Comparison of ENCODE assay signal across 8 mouse cellular contexts in the genomic region with DNA sequence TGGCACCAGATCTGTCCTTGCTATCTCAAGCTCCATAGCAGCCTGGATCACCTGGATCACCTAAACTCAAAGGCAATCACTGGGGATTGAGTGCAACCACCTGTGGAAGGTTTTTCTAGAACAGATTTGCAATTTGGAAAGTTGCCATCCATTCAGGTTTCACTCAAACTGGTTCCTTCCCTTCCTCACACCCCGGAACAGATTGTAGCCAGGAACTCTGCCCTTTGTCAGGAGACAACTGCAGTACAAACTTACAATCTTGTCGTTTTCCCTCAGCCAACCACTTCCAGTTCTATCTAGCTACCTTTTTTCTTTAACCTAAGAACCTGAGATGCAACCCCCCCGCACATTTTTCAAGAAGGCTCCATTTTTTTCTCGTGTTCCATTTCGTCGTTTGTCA. TPM values are rescaled to one million over a fixed set of nuclear protein-coding genes. Genes with fewer than 3 reads are reported as not detected.
DNase-seq lines count a peak whose midpoint lies in the region; ATAC-seq and TF ChIP-seq lines count a peak whose summit lies in the region.

No protein-coding gene starts in this region.

- H3K4me2 ChIP-seq in kidney, postnatal 0 days (ENCODE audit: low read length), result peak overlapping the region; percentile 70
- H3K4me2 ChIP-seq in neural tube, embryonic 14.5 days (ENCODE audit: low read depth, low read length), result peak overlapping the region; percentile 72

- peaks cover 18% of the 10 kb centered on the region for H3K36me3 ChIP-seq in forebrain, embryonic 10.5 days (replicated peaks)
- no peaks in the 10 kb centered on the region for H3K36me3 ChIP-seq in kidney, postnatal 0 days (ENCODE audit: insufficient read depth, low read length)
- no peaks in the 10 kb centered on the region for H3K36me3 ChIP-seq in neural tube, embryonic 14.5 days (ENCODE audit: control insufficient read depth, insufficient read depth, low read length)

- peaks cover 39% of the 10 kb centered on the region for H3K4me1 ChIP-seq in forebrain, embryonic 10.5 days
- peaks cover 19% of the 10 kb centered on the region; the same call in 1 of the 2 replicates for H3K4me1 ChIP-seq in kidney, postnatal 0 days (replicated peaks; ENCODE audit: insufficient read depth, low read length)
- peaks cover 29% of the 10 kb centered on the region for H3K4me1 ChIP-seq in neural tube, embryonic 14.5 days (ENCODE audit: control insufficient read depth, insufficient read depth, low read length)

- peak overlapping the region; percentile 95; the same call in 1 of the 2 replicates for H3K27ac ChIP-seq in layer of hippocampus, adult 2 months
- peak overlapping the region; percentile 96; the same call in 1 of the 2 replicates for H3K27ac ChIP-seq in forebrain, embryonic 10.5 days
- H3K27ac ChIP-seq in kidney, postnatal 0 days, result peak overlapping the region; percentile 99
- H3K27ac ChIP-seq in neural tube, embryonic 14.5 days (ENCODE audit: low read depth, low read length), result no peak overlapping the region; the same call in 1 of the 2 replicates

- 35% methylated on average over 6 of the region's 6 CpGs for WGBS in forebrain, embryonic 10.5 days
- WGBS in kidney, postnatal 0 days, result 21% methylated on average over 6 of the region's 6 CpGs
- WGBS in neural tube, embryonic 14.5 days, result 39% methylated on average over 6 of the region's 6 CpGs

- H3K9ac ChIP-seq in kidney, postnatal 0 days (ENCODE audit: low read depth, low read length), result peak overlapping the region; percentile 89; the same call in 1 of the 2 replicates
- H3K9ac ChIP-seq in neural tube, embryonic 14.5 days (replicated peaks; ENCODE audit: low read depth, low read length), result peak overlapping the region; percentile 95; the same call in 1 of the 2 replicates

- no peaks in the 10 kb centered on the region for H3K9me3 ChIP-seq in forebrain, embryonic 10.5 days
- H3K9me3 ChIP-seq in kidney, postnatal 0 days (replicated peaks; ENCODE audit: low read length), result no peaks in the 10 kb centered on the region
- H3K9me3 ChIP-seq in neural tube, embryonic 14.5 days (ENCODE audit: control insufficient read depth, low read length), result no peaks in the 10 kb centered on the region

- peaks cover 9% of the 10 kb centered on the region for H3K27me3 ChIP-seq in forebrain, embryonic 10.5 days (ENCODE audit: poor library complexity, severe bottlenecking)
- no peaks in the 10 kb centered on the region for H3K27me3 ChIP-seq in kidney, postnatal 0 days (ENCODE audit: insufficient read depth, low read length)
- no peaks in the 10 kb centered on the region for H3K27me3 ChIP-seq in neural tube, embryonic 14.5 days (ENCODE audit: control insufficient read depth, insufficient read depth, low read length)

- ATAC-seq in kidney, postnatal 0 days (replicated peaks; ENCODE audit: low FRiP score, low read depth), result no peak
- no peak for ATAC-seq in neural tube, embryonic 14.5 days (ENCODE audit: low read depth)
- no peak for ATAC-seq in activated CD4-positive, CD25-positive, alpha-beta regulatory T cell, adult 4 months

- no peak for TF ChIP-seq CTCF in layer of hippocampus, adult 2 months (conservative IDR thresholded peaks at IDR 0.05)
- TF ChIP-seq CTCF in kidney, postnatal 0 days (IDR thresholded peaks at IDR 0.05; ENCODE audit: low read depth), result no peak

- DNase-seq in layer of hippocampus, adult 2 months (ENCODE audit: low spot score in 2 of 2), result no peak
- no peak for DNase-seq in layer of hippocampus, postnatal 14 days (ENCODE audit: low spot score in 2 of 2)
- no peak for DNase-seq in forebrain, embryonic 10.5 days (ENCODE audit: extremely low spot score, low spot score)
- no peak for DNase-seq in kidney, postnatal 0 days (ENCODE audit: low spot score)
- DNase-seq in spleen, postnatal 14 days (ENCODE audit: low spot score in 2 of 2), result no peak
- no peak for DNase-seq in frontal cortex, adult 2 months (ENCODE audit: extremely low spot score in 1 of 2, low spot score in 1 of 2)

- peak overlapping the region; percentile 94; the same call in 1 of the 2 replicates for H3K4me3 ChIP-seq in layer of hippocampus, adult 2 months
- peak overlapping the region; percentile 94; the same call in 1 of the 2 replicates for H3K4me3 ChIP-seq in forebrain, embryonic 10.5 days
- peak overlapping the region; percentile 92 for H3K4me3 ChIP-seq in kidney, postnatal 0 days (replicated peaks; ENCODE audit: low read depth, low read length)
- peak overlapping the region; percentile 90 for H3K4me3 ChIP-seq in neural tube, embryonic 14.5 days (ENCODE audit: low read depth, low read length)

RNA-seq across cellular contexts. Expression of a gene that starts 0.8 kb away (rescaled TPM):
- 100 to 1,000 TPM; 134 TPM for total RNA-seq in layer of hippocampus, adult 2 months (2021)
- 100 to 1,000 TPM; 138 to 146 TPM for total RNA-seq in layer of hippocampus, postnatal 14 days (2021)
- polyA plus RNA-seq in forebrain, embryonic 10.5 days (2016; fragmentation: Nextera tagmentation; extraction: Ambion mirVana), result 28.3 and 30.2 TPM in 2 replicates
- 16.9 and 18.5 TPM in 2 replicates for polyA plus RNA-seq in kidney, postnatal 0 days (2015; fragmentation: Nextera tagmentation; extraction: Ambion mirVana)
- polyA plus RNA-seq in neural tube, embryonic 14.5 days (2014; fragmentation: Nextera tagmentation; extraction: Ambion mirVana), result 37.4 and 40.4 TPM in 2 replicates
- 99.9 and 107 TPM in 2 replicates for polyA plus RNA-seq in frontal cortex, adult 2 months (2012; rRNA removed)
- polyA plus RNA-seq in activated CD4-positive, CD25-positive, alpha-beta regulatory T cell, adult 4 months (2017; shearing (Covaris generic)), result 10 to 100 TPM; 45.7 to 46.3 TPM

RNA-seq across cellular contexts. Expression of a gene that starts 12.0 kb away (rescaled TPM):
- 1 to 10 TPM; 4.2 TPM for total RNA-seq in layer of hippocampus, adult 2 months (2021)
- 1 to 10 TPM; 3.2 to 6.0 TPM for total RNA-seq in layer of hippocampus, postnatal 14 days (2021)
- 6.8 and 8.0 TPM in 2 replicates for polyA plus RNA-seq in forebrain, embryonic 10.5 days (2016; fragmentation: Nextera tagmentation; extraction: Ambion mirVana)
- 11.5 and 14.4 TPM in 2 replicates for polyA plus RNA-seq in kidney, postnatal 0 days (2015; fragmentation: Nextera tagmentation; extraction: Ambion mirVana)
- polyA plus RNA-seq in neural tube, embryonic 14.5 days (2014; fragmentation: Nextera tagmentation; extraction: Ambion mirVana), result 3.3 and 4.3 TPM in 2 replicates
- polyA plus RNA-seq in frontal cortex, adult 2 months (2012; rRNA removed), result 3.2 and 3.3 TPM in 2 replicates
- 1 to 10 TPM; 2.9 to 3.3 TPM for polyA plus RNA-seq in activated CD4-positive, CD25-positive, alpha-beta regulatory T cell, adult 4 months (2017; shearing (Covaris generic))

RNA-seq across cellular contexts. Expression of a gene that starts 29.6 kb away (rescaled TPM):
- 10 to 100 TPM; 19.4 to 21.8 TPM for total RNA-seq in layer of hippocampus, adult 2 months (2021)
- 10 to 100 TPM; 15.4 to 15.8 TPM for total RNA-seq in layer of hippocampus, postnatal 14 days (2021)
- polyA plus RNA-seq in forebrain, embryonic 10.5 days (2016; fragmentation: Nextera tagmentation; extraction: Ambion mirVana), result 42.0 and 50.7 TPM in 2 replicates
- polyA plus RNA-seq in kidney, postnatal 0 days (2015; fragmentation: Nextera tagmentation; extraction: Ambion mirVana), result 33.2 and 35.5 TPM in 2 replicates
- 11.1 and 14.4 TPM in 2 replicates for polyA plus RNA-seq in neural tube, embryonic 14.5 days (2014; fragmentation: Nextera tagmentation; extraction: Ambion mirVana)
- polyA plus RNA-seq in frontal cortex, adult 2 months (2012; rRNA removed), result 32.0 and 35.1 TPM in 2 replicates
- 10 to 100 TPM; 13.6 to 14.2 TPM for polyA plus RNA-seq in activated CD4-positive, CD25-positive, alpha-beta regulatory T cell, adult 4 months (2017; shearing (Covaris generic))

RNA-seq across cellular contexts. Expression of a gene that starts 33.0 kb away (rescaled TPM):
- 10 to 100 TPM; 52.4 to 58.9 TPM for total RNA-seq in layer of hippocampus, adult 2 months (2021)
- total RNA-seq in layer of hippocampus, postnatal 14 days (2021), result 10 to 100 TPM; 49.2 to 49.7 TPM
- polyA plus RNA-seq in forebrain, embryonic 10.5 days (2016; fragmentation: Nextera tagmentation; extraction: Ambion mirVana), result 70.9 and 71.8 TPM in 2 replicates
- polyA plus RNA-seq in kidney, postnatal 0 days (2015; fragmentation: Nextera tagmentation; extraction: Ambion mirVana), result 44.0 and 51.1 TPM in 2 replicates
- 44.2 and 48.4 TPM in 2 replicates for polyA plus RNA-seq in neural tube, embryonic 14.5 days (2014; fragmentation: Nextera tagmentation; extraction: Ambion mirVana)
- 65.8 and 66.8 TPM in 2 replicates for polyA plus RNA-seq in frontal cortex, adult 2 months (2012; rRNA removed)
- polyA plus RNA-seq in activated CD4-positive, CD25-positive, alpha-beta regulatory T cell, adult 4 months (2017; shearing (Covaris generic)), result 100 to 1,000 TPM; 144 to 147 TPM

RNA-seq across cellular contexts. Expression of a gene that starts 52.5 kb away (rescaled TPM):
- total RNA-seq in layer of hippocampus, adult 2 months (2021), result 1 to 10 TPM; 1.4 to 1.5 TPM
- total RNA-seq in layer of hippocampus, postnatal 14 days (2021), result 1 to 10 TPM; 1.2 to 1.6 TPM
- polyA plus RNA-seq in forebrain, embryonic 10.5 days (2016; fragmentation: Nextera tagmentation; extraction: Ambion mirVana), result 0.04 TPM in 1 of 2 replicates, not detected in the other
- 0.06 and 0.07 TPM in 2 replicates for polyA plus RNA-seq in kidney, postnatal 0 days (2015; fragmentation: Nextera tagmentation; extraction: Ambion mirVana)
- 0.08 and 0.09 TPM in 2 replicates for polyA plus RNA-seq in neural tube, embryonic 14.5 days (2014; fragmentation: Nextera tagmentation; extraction: Ambion mirVana)
- 0.67 and 1.2 TPM in 2 replicates for polyA plus RNA-seq in frontal cortex, adult 2 months (2012; rRNA removed)
- under 1 TPM in 1 of 2 experiments, not detected in 1; 0.13 TPM for polyA plus RNA-seq in activated CD4-positive, CD25-positive, alpha-beta regulatory T cell, adult 4 months (2017; shearing (Covaris generic))
